Mouse (Mus musculus) right cerebral cortex, postnatal 10 days (tissue): ENCODE results near the gene Mrgbp.

ENCODE experiments used
- DNase-seq, 2 experiments: peaks; one replicate each; pipeline ENCODE4 v3.0.0; 2021; ENCODE audit warnings: low spot score in 2 of 2

Gene Mrgbp

GRCm38 (mm10) chr2:180589123-180589831 lies 8.2 kb downstream of the Mrgbp start, which contains the start of gene Ogfr:
Gene Ogfr, plus strand, starts transcription at chr2:180589245.
- DNase-seq = peak; percentile 91

DNA sequence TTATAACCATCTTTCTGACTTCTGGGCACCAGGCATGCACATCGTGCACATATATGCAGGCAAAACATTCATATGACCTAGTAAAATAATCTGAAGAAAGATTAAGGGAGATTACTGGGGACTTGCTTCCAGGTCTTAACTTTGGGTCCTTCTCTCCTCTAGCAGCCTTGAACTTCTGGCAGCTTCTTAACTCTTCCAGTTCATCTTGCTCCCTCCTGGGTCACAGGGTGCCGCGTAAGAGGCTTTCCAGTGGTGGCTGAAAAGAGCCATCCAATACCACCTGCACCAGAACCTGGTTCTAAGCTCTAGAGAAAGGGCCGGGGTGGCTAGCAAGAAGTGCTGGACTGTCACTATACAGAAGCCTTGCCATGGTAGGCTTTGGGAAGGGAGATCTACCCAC lies 16.4 kb downstream of the Mrgbp start, which contains the start of gene Col9a3:
Gene Col9a3, plus strand, starts transcription at position 301 of the 400 bp plus-strand sequence.
- no peak for DNase-seq

DNA sequence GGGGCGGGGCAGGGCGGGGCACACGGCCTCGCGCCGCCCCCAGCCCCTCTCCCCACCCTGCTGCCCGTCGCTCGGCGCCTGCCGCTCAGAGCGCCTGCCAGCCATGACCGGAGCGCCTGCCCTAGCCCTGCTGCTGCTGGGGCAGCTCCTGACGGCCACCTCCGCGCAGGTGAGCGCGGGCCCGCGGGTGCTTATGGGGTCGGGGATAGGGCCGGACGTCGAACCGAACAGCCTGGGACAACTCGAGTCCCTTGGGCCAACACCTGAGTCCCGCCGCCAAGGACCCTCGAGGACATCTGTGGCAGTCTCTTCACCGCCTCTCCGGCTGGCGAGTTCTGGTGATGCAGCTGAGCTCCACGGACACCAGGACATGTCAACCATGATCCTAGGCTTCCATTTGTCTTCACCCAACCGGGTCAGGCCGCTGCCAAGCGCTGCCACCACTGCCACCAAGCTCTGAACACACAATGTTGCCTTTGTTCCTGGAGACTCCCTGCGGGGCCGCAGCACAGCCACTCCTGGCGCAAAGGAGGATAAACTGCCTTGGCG lies 17.1 kb downstream of the Mrgbp start:
- DNase-seq = peak; percentile 53 to 62

- DNase-seq = peak; percentile 74 to 82
Observed at GRCm38 (mm10) chr2:180600569-180601021, 19.5 kb downstream of the Mrgbp start.

DNA sequence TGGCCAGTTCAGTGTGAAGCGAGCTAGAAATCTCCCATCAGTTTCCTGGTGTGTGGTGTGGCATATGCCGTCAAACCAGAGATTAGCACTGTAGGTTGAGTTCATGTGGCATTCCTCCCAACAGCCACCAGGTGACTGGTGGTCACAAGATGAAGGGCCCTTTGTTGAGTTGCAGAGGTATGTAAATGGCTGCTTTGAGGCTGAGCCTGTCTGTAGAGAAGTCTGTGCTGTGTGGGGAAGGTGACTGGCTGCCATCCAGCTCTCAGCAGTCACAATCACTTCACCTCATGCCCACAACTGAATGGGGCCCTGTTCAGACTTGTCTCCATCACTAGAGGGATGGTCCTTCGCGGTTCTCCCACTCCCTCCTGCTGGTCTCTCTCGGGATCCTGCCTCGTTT lies 23.7 kb downstream of the Mrgbp start:
- DNase-seq = no peak

GRCm38 (mm10) chr2:180610283-180610682 lies 29.2 kb downstream of the Mrgbp start:
- no peak for DNase-seq

- DNase-seq = no peak
Observed at GRCm38 (mm10) chr2:180611882-180612281, 30.8 kb downstream of the Mrgbp start.
